Mouse (Mus musculus) layer of hippocampus, adult 2 months (tissue): ENCODE results near the gene Inpp5d. TPM values are rescaled to one million over a fixed set of nuclear protein-coding genes. Genes with fewer than 3 reads are reported as not detected.

Source experiments
- DNase-seq, 2 experiments: peaks; one replicate each; pipeline ENCODE4 v3.0.0; 2022; ENCODE audit warnings: low spot score in 2 of 2
- H3K27ac ChIP-seq: fragments of 200-600 bp; 2 replicates; pipeline ENCODE4 v1.8.1; 2022
- H3K4me3 ChIP-seq: fragments of 200-600 bp; 2 replicates; pipeline ENCODE4 v1.8.1; 2022; ENCODE audit warnings: mild to moderate bottlenecking
- CTCF ChIP-seq: fragments of 200-600 bp; conservative IDR thresholded peaks from 2 replicates; pipeline ENCODE4 v1.8.1; 2022; ENCODE audit warnings: antibody characterized with exemption, mild to moderate bottlenecking, moderate library complexity
- total RNA-seq, 2 experiments: library from RNA; stranded (reverse); gene quantifications; 2 replicates each; pipeline ENCODE4 v1.2.3; 2021

Gene Inpp5d
- total RNA-seq, 2 experiments from 2014 or later = 14.1 to 21.0 TPM

GRCm38 (mm10) chr1:87740584-87741290, 120.6 kb downstream of the Inpp5d start:
- peak; percentile 77 for TF ChIP-seq CTCF
- DNase-seq = no peak
- Histone ChIP-seq H3K4me3 (no peak overlapping the region), H3K27ac (peak overlapping the region; percentile 67)

GRCm38 (mm10) chr1:87749360-87749973, 129.4 kb downstream of the Inpp5d start:
- no peak overlapping the region for H3K27ac ChIP-seq
- DNase-seq = no peak
- H3K4me3 ChIP-seq = no peak overlapping the region
- no peak for TF ChIP-seq CTCF

- peak; percentile 97 for DNase-seq
- TF ChIP-seq CTCF = peak; percentile 76
- Histone ChIP-seq H3K4me3 (peak within 1 kb of the TSS; percentile 97), H3K27ac (peak within 1 kb of the TSS; percentile 95)
These were observed 135.7 kb downstream of the Inpp5d start, which contains the start of gene Atg16l1 for GRCm38 (mm10) chr1:87755641-87756470. Gene Atg16l1 (plus strand): TSS chr1:87755870.

- no peak overlapping the region for H3K27ac ChIP-seq
- DNase-seq = no peak
- no peak for TF ChIP-seq CTCF
- no peak overlapping the region for H3K4me3 ChIP-seq
These were observed 143.7 kb downstream of the Inpp5d start for GRCm38 (mm10) chr1:87763821-87764220.

GRCm38 (mm10) chr1:87765741-87766140, 145.6 kb downstream of the Inpp5d start:
- Histone ChIP-seq H3K27ac (no peak overlapping the region), H3K4me3 (no peak overlapping the region)
- DNase-seq = no peak
- no peak for TF ChIP-seq CTCF

GRCm38 (mm10) chr1:87766233-87766632, 146.1 kb downstream of the Inpp5d start:
- no peak overlapping the region for H3K4me3 ChIP-seq
- no peak overlapping the region for H3K27ac ChIP-seq
- peak; percentile 85 for TF ChIP-seq CTCF
- DNase-seq = no peak

GRCm38 (mm10) chr1:87769263-87769662, 149.2 kb downstream of the Inpp5d start:
- no peak for DNase-seq
- H3K27ac ChIP-seq = no peak overlapping the region
- H3K4me3 ChIP-seq = no peak overlapping the region
- TF ChIP-seq CTCF = no peak

Other genes starting within 250 kb of the Inpp5d start
- gene Kcnj13, start 225.6 kb upstream of the Inpp5d start, total RNA-seq = 1 to 10 TPM in 1 of 2 experiments, under 1 TPM in 1; 0.37 to 2.2 TPM
- not detected for gene Snorc, start 150.0 kb upstream of the Inpp5d start, total RNA-seq
- gene Neu2, start 110.4 kb upstream of the Inpp5d start, total RNA-seq = under 1 TPM; 0.38 to 0.44 TPM
- gene Ngef, start 46.4 kb upstream of the Inpp5d start, total RNA-seq = 100 to 1,000 TPM; 100 to 105 TPM
- 10 to 100 TPM; 66.2 to 71.9 TPM for gene Atg16l1, start 135.6 kb downstream of the Inpp5d start, total RNA-seq
- 1 to 10 TPM; 2.0 to 2.6 TPM for gene Sag, start 183.4 kb downstream of the Inpp5d start, total RNA-seq
- gene Dgkd, start 233.0 kb downstream of the Inpp5d start, total RNA-seq = 100 to 1,000 TPM; 103 to 117 TPM